Mouse (Mus musculus) left cerebral cortex, adult 9 months (tissue): ENCODE data around the gene Pde8a.
"Not testable (repeated sequence)": the region's sequence is repeated elsewhere in the genome, so short reads cannot be mapped to it uniquely, and the experiment has no call there.

Experiments used
- DNase-seq, 2 experiments: peaks; one replicate each; pipeline ENCODE4 v3.0.0; 2022; ENCODE audit warnings: low spot score in 2 of 2

The Pde8a gene

GRCm38 (mm10) chr7:81213347-81214152, at the start of gene Pde8a:
TSS of gene Pde8a (plus strand) at chr7:81213596.
- DNase-seq: no peak

- no peak for DNase-seq
Measured at GRCm38 (mm10) chr7:81164411-81164810, 49.0 kb upstream of the Pde8a start.

- DNase-seq: peak in 1 of 2 experiments; percentile 51
Measured at GRCm38 (mm10) chr7:81167124-81167523, 46.3 kb upstream of the Pde8a start.

GRCm38 (mm10) chr7:81169351-81169750, 44.0 kb upstream of the Pde8a start:
- no peak for DNase-seq

- DNase-seq: no peak
Measured at GRCm38 (mm10) chr7:81173931-81174330, 39.5 kb upstream of the Pde8a start.

GRCm38 (mm10) chr7:81174654-81175053, 38.7 kb upstream of the Pde8a start:
- DNase-seq: no peak

- DNase-seq: no peak
Measured at GRCm38 (mm10) chr7:81176187-81176769, 37.1 kb upstream of the Pde8a start.

- DNase-seq: peak in 1 of 2 experiments; percentile 42
Measured at GRCm38 (mm10) chr7:81179494-81179893, 33.9 kb upstream of the Pde8a start.

- DNase-seq: no peak
Measured at GRCm38 (mm10) chr7:81182492-81183175, 30.8 kb upstream of the Pde8a start.

GRCm38 (mm10) chr7:81183181-81183580, 30.2 kb upstream of the Pde8a start:
- no peak for DNase-seq

GRCm38 (mm10) chr7:81184136-81184535, 29.3 kb upstream of the Pde8a start:
- DNase-seq: no peak

- DNase-seq: no peak
Measured at GRCm38 (mm10) chr7:81184651-81185050, 28.7 kb upstream of the Pde8a start.

GRCm38 (mm10) chr7:81186036-81186435, 27.4 kb upstream of the Pde8a start:
- DNase-seq: not testable (repeated sequence)

- DNase-seq: no peak
Measured at GRCm38 (mm10) chr7:81189180-81189579, 24.2 kb upstream of the Pde8a start.

GRCm38 (mm10) chr7:81195509-81195908, 17.9 kb upstream of the Pde8a start:
- no peak for DNase-seq

- no peak for DNase-seq
Measured at GRCm38 (mm10) chr7:81196796-81197195, 16.6 kb upstream of the Pde8a start.

- peak in 1 of 2 experiments; percentile 14 for DNase-seq
Measured at GRCm38 (mm10) chr7:81198538-81198937, 14.9 kb upstream of the Pde8a start.

- no peak for DNase-seq
Measured at GRCm38 (mm10) chr7:81199109-81199508, 14.3 kb upstream of the Pde8a start.

GRCm38 (mm10) chr7:81199757-81200156, 13.6 kb upstream of the Pde8a start:
- DNase-seq: no peak

- DNase-seq: no peak
Measured at GRCm38 (mm10) chr7:81202389-81202788, 11.0 kb upstream of the Pde8a start.

GRCm38 (mm10) chr7:81203576-81203975, 9.8 kb upstream of the Pde8a start:
- not testable (repeated sequence) for DNase-seq

- peak in 1 of 2 experiments; percentile 58 for DNase-seq
Measured at GRCm38 (mm10) chr7:81208944-81209343, 4.5 kb upstream of the Pde8a start.
